Mouse (Mus musculus) heart, embryonic 15.5 days (tissue): Measurements from ENCODE around the gene Pafah1b3. TPM values are rescaled to one million over a fixed set of nuclear protein-coding genes. Genes with fewer than 3 reads are reported as not detected.

ENCODE experiments used
- ATAC-seq: fragments of 200-750 bp; cut with Nextera tagmentation; replicated peaks from 2 replicates; pipeline ENCODE4 v1.8.0; 2017; ENCODE audit warnings: low read depth, moderate TSS enrichment; ENCODE audit not compliant: insufficient number of reproducible peaks, insufficient read depth, low FRiP score
- H3K27ac ChIP-seq: fragments of 300-500 bp; sonication (generic); 2 replicates; pipeline ENCODE4 v1.5.1; 2015; ENCODE audit warnings: mild to moderate bottlenecking, inconsistent platforms
- H3K27me3 ChIP-seq: fragments of 300-500 bp; sonication (generic); 2 replicates; pipeline ENCODE4 v1.6.1; 2015; ENCODE audit warnings: inconsistent platforms
- H3K36me3 ChIP-seq: fragments of 300-500 bp; sonication (generic); 2 replicates; pipeline ENCODE4 v1.6.1; 2015; ENCODE audit warnings: mild to moderate bottlenecking, inconsistent platforms
- H3K4me1 ChIP-seq: fragments of 300-500 bp; sonication (generic); replicated peaks from 2 replicates; pipeline ENCODE4 v1.6.1; 2015; ENCODE audit warnings: inconsistent platforms
- H3K4me2 ChIP-seq: fragments of 300-500 bp; sonication (generic); 2 replicates; pipeline ENCODE4 v1.6.1; 2015; ENCODE audit warnings: inconsistent platforms, mild to moderate bottlenecking, moderate library complexity
- H3K4me3 ChIP-seq: fragments of 300-500 bp; sonication (generic); 2 replicates; pipeline ENCODE4 v1.5.1; 2015; ENCODE audit warnings: mild to moderate bottlenecking, inconsistent platforms
- H3K9ac ChIP-seq: fragments of 300-500 bp; sonication (generic); 2 replicates; pipeline ENCODE4 v1.6.1; 2015; ENCODE audit warnings: mild to moderate bottlenecking, inconsistent platforms
- H3K9me3 ChIP-seq: fragments of 300-500 bp; sonication (generic); replicated peaks from 2 replicates; pipeline ENCODE4 v1.6.1; 2016; ENCODE audit warnings: inconsistent platforms
- whole genome bisulfite sequencing: fragments of 180-500 bp; shearing (Covaris S2); methylation state at CpG from one replicate; pipeline ENCODE4 v1.1.7; 2015; ENCODE audit warnings: mixed read lengths; 5-methylcytosine and 5-hydroxymethylcytosine counted together
- polyA plus RNA-seq: library from polyadenylated mRNA; unstranded; fragments of >200 nt; fragmentation: Nextera tagmentation; extraction: Ambion mirVana; gene quantifications from 2 replicates; pipeline ENCODE4 v1.2.1, GENCODE M21; 2015

The Pafah1b3 gene
- polyA plus RNA-seq, 1 experiment from 2014 or later = 103 TPM

DNA sequence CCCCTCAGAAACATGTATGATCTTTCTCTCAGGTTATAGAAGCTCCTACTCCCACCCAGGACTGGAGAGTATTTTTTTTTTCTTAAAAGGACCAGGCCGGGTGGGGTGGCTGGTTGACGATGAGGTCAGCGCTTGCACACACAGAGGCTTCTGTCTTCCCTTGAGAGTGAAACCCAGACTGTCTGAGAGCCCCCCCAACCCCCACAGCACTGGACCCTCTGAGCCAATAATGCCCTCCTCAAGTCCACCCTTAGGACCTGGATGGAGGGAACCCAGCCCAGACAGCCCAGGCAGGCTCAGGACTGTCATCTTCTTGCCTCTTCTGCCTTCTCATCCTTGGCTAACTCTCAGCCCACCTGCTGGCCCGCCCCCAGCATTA is 51.0 kb downstream of the Pafah1b3 start:
- peak overlapping the region; percentile 95 for H3K9ac ChIP-seq
- H3K27me3 ChIP-seq = no peaks in the 10 kb centered on the region
- no peaks in the 10 kb centered on the region for H3K9me3 ChIP-seq
- 18% methylated on average over 4 of the region's 4 CpGs for WGBS
- H3K4me2 ChIP-seq = peak overlapping the region; percentile 94
- no peak for ATAC-seq
- H3K27ac ChIP-seq = peak overlapping the region; percentile 96
- H3K4me3 ChIP-seq = peak overlapping the region; percentile 69
- peaks cover 62% of the 10 kb centered on the region for H3K4me1 ChIP-seq
- peaks cover 31% of the 10 kb centered on the region for H3K36me3 ChIP-seq

DNA sequence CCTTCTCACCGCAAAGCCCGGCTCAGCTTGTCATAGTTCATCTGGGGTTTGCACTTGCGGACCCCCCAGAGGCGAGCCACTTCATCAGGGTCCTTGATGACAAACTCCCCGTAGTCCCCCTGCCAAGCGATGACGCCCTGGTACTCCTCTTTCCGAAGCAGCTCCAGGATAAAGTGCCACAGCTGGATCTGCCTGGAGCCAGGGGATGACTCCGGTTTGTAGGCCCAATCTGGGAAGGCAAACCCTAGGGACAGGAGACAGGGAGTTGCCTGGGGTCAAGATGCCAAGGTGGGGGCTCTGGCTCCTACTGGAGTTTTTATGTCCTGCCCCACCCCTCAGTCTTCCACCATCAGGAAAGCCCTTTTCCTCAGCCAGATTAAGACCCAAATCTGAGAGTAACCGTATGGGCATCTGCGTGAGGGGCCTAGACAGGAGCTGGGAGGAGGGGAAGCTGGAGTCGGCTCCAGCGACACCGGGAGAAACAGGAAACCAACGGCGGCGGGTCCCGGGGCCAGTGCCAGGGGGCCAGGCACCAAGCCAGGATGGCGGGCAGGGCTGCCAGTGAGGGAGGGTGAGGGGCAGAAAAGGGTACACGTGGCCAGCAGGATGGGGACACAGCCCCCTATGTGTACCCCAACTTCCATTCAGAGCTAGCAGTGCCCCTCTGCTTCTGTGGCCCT is 51.6 kb downstream of the Pafah1b3 start:
- Histone ChIP-seq H3K27me3 (no peaks in the 10 kb centered on the region), H3K4me3 (peak overlapping the region; percentile 69), H3K4me1 (peaks cover 61% of the 10 kb centered on the region), H3K36me3 (peaks cover 31% of the 10 kb centered on the region), H3K9me3 (no peaks in the 10 kb centered on the region), H3K27ac (peak overlapping the region; percentile 96), H3K4me2 (peak overlapping the region; percentile 94), H3K9ac (peak overlapping the region; percentile 47)
- WGBS = 32% methylated on average over 20 of the region's 20 CpGs
- ATAC-seq = no peak

Other genes starting within 250 kb of the Pafah1b3 start
- gene Grik5, start 225.6 kb downstream of the Pafah1b3 start, polyA plus RNA-seq = 2.4 and 4.4 TPM in 2 replicates
- gene Zfp574, start 225.4 kb downstream of the Pafah1b3 start, polyA plus RNA-seq = 15.4 and 23.0 TPM in 2 replicates
- 0.49 and 1.9 TPM in 2 replicates for gene Pou2f2, start 118.3 kb downstream of the Pafah1b3 start, polyA plus RNA-seq
- 6.6 and 9.5 TPM in 2 replicates for gene Dedd2, start 77.4 kb downstream of the Pafah1b3 start, polyA plus RNA-seq
- 1.7 and 2.9 TPM in 2 replicates for gene Zfp526, start 76.6 kb downstream of the Pafah1b3 start, polyA plus RNA-seq
- gene Gsk3a, start 60.1 kb downstream of the Pafah1b3 start, polyA plus RNA-seq = 6.6 and 9.8 TPM in 2 replicates
- 12.1 and 13.2 TPM in 2 replicates for gene Erf, start 47.2 kb downstream of the Pafah1b3 start, polyA plus RNA-seq
- gene Cic, start 30.3 kb downstream of the Pafah1b3 start, polyA plus RNA-seq = 22.9 and 27.4 TPM in 2 replicates
- 0.10 and 0.15 TPM in 2 replicates for gene Prr19, start 3.4 kb upstream of the Pafah1b3 start, polyA plus RNA-seq
- gene Tmem145, start 8.1 kb upstream of the Pafah1b3 start, polyA plus RNA-seq = 0.05 and 0.27 TPM in 2 replicates
- 6.2 and 9.4 TPM in 2 replicates for gene Megf8, start 19.2 kb upstream of the Pafah1b3 start, polyA plus RNA-seq
- 0.22 and 1.1 TPM in 2 replicates for gene Cnfn, start 71.7 kb upstream of the Pafah1b3 start, polyA plus RNA-seq
- 5.6 and 7.7 TPM in 2 replicates for gene Lipe, start 100.7 kb upstream of the Pafah1b3 start, polyA plus RNA-seq
- 0.28 and 0.51 TPM in 2 replicates for gene Cxcl17, start 114.9 kb upstream of the Pafah1b3 start, polyA plus RNA-seq
- 3.0 and 4.4 TPM in 2 replicates for gene Ceacam1, start 179.6 kb upstream of the Pafah1b3 start, polyA plus RNA-seq
- not detected in 2 replicates for gene Ceacam2, start 241.9 kb upstream of the Pafah1b3 start, polyA plus RNA-seq